Mouse (Mus musculus): ENCODE results near the gene Zfp148. TPM values are rescaled to one million over a fixed set of nuclear protein-coding genes. Genes with fewer than 3 reads are reported as not detected.

Gene Zfp148
- polyA plus RNA-seq (2012) = 6.0 and 6.2 TPM in 2 replicates

GRCm38 (mm10) chr16:33379944-33380881 lies at the start of gene Zfp148:
Gene Zfp148 (plus strand): TSS chr16:33380836.

GRCm38 (mm10) chr16:33516807-33517565 lies 136.3 kb downstream of the Zfp148 start, which contains the start of gene Slc12a8:
Gene Slc12a8 (plus strand): TSS chr16:33517328.

Other genes starting within 250 kb of the Zfp148 start
- 3.7 and 3.9 TPM in 2 replicates for gene Osbpl11, start 195.8 kb upstream of the Zfp148 start, polyA plus RNA-seq (2012)
- 44.3 and 57.1 TPM in 2 replicates for gene Snx4, start 129.4 kb upstream of the Zfp148 start, polyA plus RNA-seq (2012)
- not detected in 2 replicates for gene Slc12a8, start 136.5 kb downstream of the Zfp148 start, polyA plus RNA-seq (2012)